Mouse (Mus musculus): ENCODE data around the gene Efnb1.

The Efnb1 gene

GRCm38 (mm10) chrX:99153266-99153646 is 17.3 kb downstream of the Efnb1 start:
- ATAC-seq (ENCODE audit: low TSS enrichment) = no peak

GRCm38 (mm10) chrX:99154358-99154757 is 18.4 kb downstream of the Efnb1 start:
- ATAC-seq (ENCODE audit: low TSS enrichment) = no peak

- ATAC-seq (ENCODE audit: low TSS enrichment) = no peak
Measured at GRCm38 (mm10) chrX:99159020-99159419, 23.1 kb downstream of the Efnb1 start.

- no peak for ATAC-seq (ENCODE audit: low TSS enrichment)
Measured at GRCm38 (mm10) chrX:99164111-99164510, 28.2 kb downstream of the Efnb1 start.

- no peak for ATAC-seq (ENCODE audit: low TSS enrichment)
Measured at GRCm38 (mm10) chrX:99164855-99165368, 29.0 kb downstream of the Efnb1 start.

GRCm38 (mm10) chrX:99167014-99167413 is 31.1 kb downstream of the Efnb1 start:
- ATAC-seq (ENCODE audit: low TSS enrichment) = no peak

- no peak for ATAC-seq (ENCODE audit: low TSS enrichment)
Measured at GRCm38 (mm10) chrX:99167550-99167949, 31.6 kb downstream of the Efnb1 start.

GRCm38 (mm10) chrX:99172301-99172700 is 36.4 kb downstream of the Efnb1 start:
- ATAC-seq (ENCODE audit: low TSS enrichment) = no peak

GRCm38 (mm10) chrX:99185081-99185596 is 49.2 kb downstream of the Efnb1 start:
- ATAC-seq (ENCODE audit: low TSS enrichment) = no peak

GRCm38 (mm10) chrX:99186497-99187435 is 50.8 kb downstream of the Efnb1 start:
- no peak for ATAC-seq (ENCODE audit: low TSS enrichment)

GRCm38 (mm10) chrX:99191441-99192087 is 55.6 kb downstream of the Efnb1 start:
- ATAC-seq (ENCODE audit: low TSS enrichment) = no peak

GRCm38 (mm10) chrX:99196910-99197309 is 61.0 kb downstream of the Efnb1 start:
- ATAC-seq (ENCODE audit: low TSS enrichment) = no peak

- ATAC-seq (ENCODE audit: low TSS enrichment) = peak; percentile 36; the same call in 1 of the 2 replicates
Measured at GRCm38 (mm10) chrX:99198532-99198931, 62.6 kb downstream of the Efnb1 start.

Data from frontal cortex, adult (tissue).